Mouse (Mus musculus) gastrocnemius, postnatal 36 days (tissue): ENCODE measurements around the gene Hrh3. TPM values are rescaled to one million over a fixed set of nuclear protein-coding genes. Genes with fewer than 3 reads are reported as not detected.

Source experiments
- DNase-seq, 2 experiments: peaks; one replicate each; pipeline ENCODE4 v3.0.0; 2022
- intact Hi-C: fragments of 180-260 bp; cut with DNase I; formaldehyde crosslinking; loops from one replicate; pipeline ENCODE4 v1.15.1; 2025
- total RNA-seq, 2 experiments: library from RNA; stranded (reverse); gene quantifications; 2 replicates each; pipeline ENCODE4 v1.2.3; 2021

Gene Hrh3
- total RNA-seq, 2 experiments from 2014 or later = not detected

GRCm38 (mm10) chr2:180070481-180071453, 33.5 kb downstream of the Hrh3 start, which contains the start of gene Mtg2:
Mtg2 (plus strand) TSS chr2:180070588.
- intact Hi-C loops = loop anchor here (5.0 kb wide), 1 partner anchor 42 kb away; no protein-coding TSS in a partner anchor

GRCm38 (mm10) chr2:180069770-180070480, 34.4 kb downstream of the Hrh3 start:
- intact Hi-C loops = loop anchor here (5.0 kb wide), 1 partner anchor 42 kb away; no protein-coding TSS in a partner anchor

More at GRCm38 (mm10) chr2:180070481-180071453, 33.5 kb downstream of the Hrh3 start, which contains the start of gene Mtg2:
- DNase-seq = peak; percentile 94 to 95

GRCm38 (mm10) chr2:180063338-180064131, 40.8 kb downstream of the Hrh3 start:
- intact Hi-C loops = no loop called here
- no peak for DNase-seq

More at GRCm38 (mm10) chr2:180069770-180070480, 34.4 kb downstream of the Hrh3 start:
- DNase-seq = no peak

- DNase-seq = peak in 1 of 2 experiments; percentile 15
- intact Hi-C loops = loop anchor here (2.0 kb wide), 1 partner anchor 136 kb away; no protein-coding TSS in a partner anchor
Measured at GRCm38 (mm10) chr2:180053001-180053400, 51.3 kb downstream of the Hrh3 start.

- intact Hi-C loops = loop anchor here (2.0 kb wide), 1 partner anchor 135 kb away; no protein-coding TSS in a partner anchor
- no peak for DNase-seq
Measured at GRCm38 (mm10) chr2:180051986-180052733, 52.1 kb downstream of the Hrh3 start.

- DNase-seq = peak; percentile 66 to 76
- intact Hi-C loops = no loop called here
Measured at GRCm38 (mm10) chr2:180050986-180051385, 53.3 kb downstream of the Hrh3 start.

Other genes with a start within 250 kb of the Hrh3 start
- 1 to 10 TPM; 6.6 to 8.3 TPM for gene Taf4, start 127.8 kb downstream of the Hrh3 start, total RNA-seq
- gene Lsm14b, start 79.5 kb downstream of the Hrh3 start, total RNA-seq = 10 to 100 TPM; 41.4 to 45.1 TPM
- 100 to 1,000 TPM; 117 to 131 TPM for gene Psma7, start 62.1 kb downstream of the Hrh3 start, total RNA-seq
- 1 to 10 TPM; 1.2 to 2.1 TPM for gene Ss18l1, start 62.0 kb downstream of the Hrh3 start, total RNA-seq
- gene Mtg2, start 33.9 kb downstream of the Hrh3 start, total RNA-seq = 10 to 100 TPM; 12.3 to 16.9 TPM
- 10 to 100 TPM; 15.5 to 17.0 TPM for gene Osbpl2, start 14.8 kb upstream of the Hrh3 start, total RNA-seq
- gene Adrm1, start 67.0 kb upstream of the Hrh3 start, total RNA-seq = 100 to 1,000 TPM in 1 of 2 experiments, 10 to 100 TPM in 1; 95.4 to 103 TPM
- 10 to 100 TPM in 1 of 2 experiments, 1 to 10 TPM in 1; 8.7 to 11.2 TPM for gene Lama5, start 121.4 kb upstream of the Hrh3 start, total RNA-seq
- gene Rps21, start 152.9 kb upstream of the Hrh3 start, total RNA-seq = 100 to 1,000 TPM; 310 to 370 TPM
- gene Cables2, start 169.0 kb upstream of the Hrh3 start, total RNA-seq = 10 to 100 TPM in 1 of 2 experiments, 1 to 10 TPM in 1; 9.7 to 11.5 TPM
- not detected for gene Rbbp8nl, start 185.4 kb upstream of the Hrh3 start, total RNA-seq
- not detected for gene Gata5, start 230.2 kb upstream of the Hrh3 start, total RNA-seq